Mouse (Mus musculus) hindbrain, embryonic 16.5 days (tissue): Measurements from ENCODE around the gene Sp100. TPM values are rescaled to one million over a fixed set of nuclear protein-coding genes. Genes with fewer than 3 reads are reported as not detected.
"Not testable (repeated sequence)": the region's sequence is repeated elsewhere in the genome, so short reads cannot be mapped to it uniquely, and the experiment has no call there.

Experiments
- ATAC-seq: fragments of 200-750 bp; cut with Nextera tagmentation; 2 replicates; pipeline ENCODE4 v1.8.0; 2017; ENCODE audit warnings: moderate TSS enrichment, moderate library complexity
- H3K27ac ChIP-seq: fragments of 300-500 bp; sonication (generic); 2 replicates; pipeline ENCODE4 v1.5.1; 2014; ENCODE audit warnings: low read depth, mild to moderate bottlenecking, control low read depth, low read length, moderate library complexity
- H3K27me3 ChIP-seq: fragments of 300-500 bp; sonication (generic); replicated peaks from 2 replicates; pipeline ENCODE4 v1.6.1; 2014; ENCODE audit warnings: low read length; ENCODE audit not compliant: control insufficient read depth, insufficient read depth
- H3K36me3 ChIP-seq: fragments of 300-500 bp; sonication (generic); 2 replicates; pipeline ENCODE4 v1.6.1; 2014; ENCODE audit warnings: mild to moderate bottlenecking, low read length, moderate library complexity, mixed read lengths; ENCODE audit not compliant: control insufficient read depth, insufficient read depth
- H3K4me1 ChIP-seq: fragments of 300-500 bp; sonication (generic); 2 replicates; pipeline ENCODE4 v1.6.1; 2014; ENCODE audit warnings: low read depth, low read length; ENCODE audit not compliant: control insufficient read depth, insufficient read depth
- H3K4me2 ChIP-seq: fragments of 300-500 bp; sonication (generic); 2 replicates; pipeline ENCODE4 v1.6.1; 2014; ENCODE audit warnings: mild to moderate bottlenecking, low read length, control low read depth, moderate library complexity
- H3K4me3 ChIP-seq: fragments of 300-500 bp; sonication (generic); 2 replicates; pipeline ENCODE4 v1.5.1; 2014; ENCODE audit warnings: mild to moderate bottlenecking, low read length, control low read depth, moderate library complexity
- H3K9ac ChIP-seq: fragments of 300-500 bp; sonication (generic); 2 replicates; pipeline ENCODE4 v1.6.1; 2014; ENCODE audit warnings: low read depth, mild to moderate bottlenecking, control low read depth, low read length, moderate library complexity
- H3K9me3 ChIP-seq: fragments of 300-500 bp; sonication (generic); 2 replicates; pipeline ENCODE4 v1.6.1; 2014; ENCODE audit warnings: mild to moderate bottlenecking, low read length, moderate library complexity; ENCODE audit not compliant: control insufficient read depth
- WGBS: fragments of 180-500 bp; shearing (Covaris S2); extraction: QIAGEN DNeasy Blood & Tissue Kit; methylation state at CpG from one replicate; pipeline ENCODE4 v1.1.7; 2014; 5-methylcytosine and 5-hydroxymethylcytosine counted together
- polyA plus RNA-seq: library from polyadenylated mRNA; unstranded; fragments of >200 nt; fragmentation: Nextera tagmentation; extraction: Ambion mirVana; gene quantifications from 2 replicates; pipeline ENCODE4 v1.2.1, GENCODE M21; 2015

The Sp100 gene
- polyA plus RNA-seq, 1 experiment from 2014 or later = 1.2 TPM

GRCm38 (mm10) chr1:85636936-85637335 is 12.9 kb upstream of the Sp100 start:
- WGBS = 66% methylated on average over 3 of the region's 3 CpGs
- not testable (repeated sequence) for ATAC-seq, H3K4me3 ChIP-seq

GRCm38 (mm10) chr1:85638144-85638543 is 11.6 kb upstream of the Sp100 start:
- H3K27me3 ChIP-seq, H3K4me2 ChIP-seq, H3K9ac ChIP-seq, H3K27ac ChIP-seq, H3K9me3 ChIP-seq, H3K4me3 ChIP-seq, ATAC-seq, H3K36me3 ChIP-seq, H3K4me1 ChIP-seq: not testable (repeated sequence)
- WGBS = 84% methylated on average over 4 of the region's 4 CpGs

More at GRCm38 (mm10) chr1:85636936-85637335, 12.9 kb upstream of the Sp100 start:
- not testable (repeated sequence) for H3K27me3 ChIP-seq, H3K27ac ChIP-seq, H3K4me1 ChIP-seq, H3K36me3 ChIP-seq, H3K4me2 ChIP-seq, H3K9me3 ChIP-seq, H3K9ac ChIP-seq

GRCm38 (mm10) chr1:85650524-85650923 is 736 bp downstream of the Sp100 start:
- H3K27me3 ChIP-seq, H3K9me3 ChIP-seq, H3K9ac ChIP-seq, ATAC-seq, H3K4me3 ChIP-seq, H3K27ac ChIP-seq, H3K36me3 ChIP-seq, H3K4me1 ChIP-seq, H3K4me2 ChIP-seq: not testable (repeated sequence)
- WGBS = 82% methylated on average over 3 of the region's 5 CpGs

- 70% methylated on average over 13 of the region's 13 CpGs for WGBS
- H3K9me3 ChIP-seq, H3K9ac ChIP-seq, ATAC-seq, H3K36me3 ChIP-seq, H3K4me1 ChIP-seq, H3K27me3 ChIP-seq, H3K27ac ChIP-seq, H3K4me2 ChIP-seq, H3K4me3 ChIP-seq: not testable (repeated sequence)
These were observed 2.0 kb downstream of the Sp100 start for GRCm38 (mm10) chr1:85651770-85652275.

- ATAC-seq, H3K4me1 ChIP-seq, H3K36me3 ChIP-seq, H3K9ac ChIP-seq, H3K4me2 ChIP-seq, H3K9me3 ChIP-seq, H3K27ac ChIP-seq, H3K27me3 ChIP-seq, H3K4me3 ChIP-seq: not testable (repeated sequence)
- WGBS = 93% methylated on average over 2 of the region's 2 CpGs
These were observed 7.4 kb downstream of the Sp100 start for GRCm38 (mm10) chr1:85657211-85657610.

GRCm38 (mm10) chr1:85664266-85664665 is 14.5 kb downstream of the Sp100 start:
- Histone ChIP-seq H3K9me3 (no peaks in the 10 kb centered on the region), H3K4me1 (no peaks in the 10 kb centered on the region), H3K4me2 (no peak overlapping the region), H3K36me3 (no peaks in the 10 kb centered on the region), H3K27ac (no peak overlapping the region), H3K4me3 (no peak overlapping the region), H3K9ac (no peak overlapping the region), H3K27me3 (no peaks in the 10 kb centered on the region)
- ATAC-seq = no peak

- Histone ChIP-seq H3K36me3 (no peaks in the 10 kb centered on the region), H3K9ac (no peak overlapping the region), H3K9me3 (no peaks in the 10 kb centered on the region), H3K4me3 (no peak overlapping the region), H3K27me3 (no peaks in the 10 kb centered on the region), H3K27ac (no peak overlapping the region), H3K4me1 (no peaks in the 10 kb centered on the region), H3K4me2 (no peak overlapping the region)
- no peak for ATAC-seq
- 70% methylated on average over 4 of the region's 4 CpGs for WGBS
These were observed 30.4 kb downstream of the Sp100 start for GRCm38 (mm10) chr1:85680226-85680625.

GRCm38 (mm10) chr1:85686666-85687065 is 36.9 kb downstream of the Sp100 start:
- Histone ChIP-seq H3K4me2 (no peak overlapping the region), H3K36me3 (no peaks in the 10 kb centered on the region), H3K4me1 (no peaks in the 10 kb centered on the region), H3K27ac (no peak overlapping the region), H3K9me3 (no peaks in the 10 kb centered on the region), H3K4me3 (no peak overlapping the region), H3K27me3 (no peaks in the 10 kb centered on the region), H3K9ac (no peak overlapping the region)
- WGBS = 78% methylated on average over 5 of the region's 5 CpGs
- ATAC-seq = no peak

GRCm38 (mm10) chr1:85687346-85687745 is 37.6 kb downstream of the Sp100 start:
- H3K4me1 ChIP-seq = no peaks in the 10 kb centered on the region
- 75% methylated on average over 5 of the region's 5 CpGs for WGBS
- no peak overlapping the region for H3K9ac ChIP-seq
- H3K27me3 ChIP-seq = no peaks in the 10 kb centered on the region
- no peak overlapping the region for H3K4me3 ChIP-seq
- H3K4me2 ChIP-seq = no peak overlapping the region
- no peak overlapping the region for H3K27ac ChIP-seq
- ATAC-seq = no peak
- no peaks in the 10 kb centered on the region for H3K36me3 ChIP-seq
- no peaks in the 10 kb centered on the region for H3K9me3 ChIP-seq

- no peak for ATAC-seq
These were observed 40.8 kb downstream of the Sp100 start for GRCm38 (mm10) chr1:85690544-85690943.

More at GRCm38 (mm10) chr1:85690544-85690943, 40.8 kb downstream of the Sp100 start:
- H3K4me3 ChIP-seq = no peak overlapping the region
- H3K27me3 ChIP-seq = no peaks in the 10 kb centered on the region
- H3K4me1 ChIP-seq = no peaks in the 10 kb centered on the region
- 91% methylated on average over 3 of the region's 3 CpGs for WGBS
- H3K4me2 ChIP-seq = no peak overlapping the region
- H3K9me3 ChIP-seq = no peaks in the 10 kb centered on the region
- no peak overlapping the region for H3K9ac ChIP-seq
- H3K36me3 ChIP-seq = no peaks in the 10 kb centered on the region
- no peak overlapping the region for H3K27ac ChIP-seq
